1 mouse cellular context compared by ENCODE assay signal in the genomic region with DNA sequence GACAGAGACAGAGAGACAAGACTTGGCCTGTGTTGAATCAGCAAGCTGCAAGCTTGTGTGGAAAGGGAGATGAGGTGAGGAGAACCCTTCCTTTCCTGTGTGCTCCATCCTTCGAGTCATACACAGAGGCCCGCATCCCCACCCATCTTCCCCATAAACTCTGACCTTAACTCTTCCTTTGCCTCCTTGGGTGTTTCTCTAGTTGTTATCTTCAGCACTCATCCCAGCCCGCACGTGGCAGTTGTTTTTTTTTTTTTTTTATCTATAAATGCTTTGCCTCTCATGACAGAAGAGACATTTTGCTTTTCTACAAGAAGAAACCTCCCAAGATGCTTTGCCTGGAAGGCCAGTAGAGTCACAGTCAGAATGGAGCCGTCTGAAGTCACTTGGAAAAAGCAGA.
TF ChIP-seq lines count a peak whose summit lies in the region.

No protein-coding gene starts in this region.

TF ChIP-seq in MEL, 35 proteins besides CTCF, POLR2A, EP300 and RAD21 (continued from another document):
- TF ChIP-seq SIN3A (IDR thresholded peaks at IDR 0.05; ENCODE audit: low read length) (peak; percentile 61; the same call in 1 of the 2 replicates), ZNF384 (IDR thresholded peaks at IDR 0.05; ENCODE audit: low read depth, low read length) (peak; percentile 89), ZC3H11A (IDR thresholded peaks at IDR 0.05; ENCODE audit: low read depth, low read length) (no peak), SMC3 (IDR thresholded peaks at IDR 0.05; ENCODE audit: low read depth, low read length) (no peak), MYC (IDR thresholded peaks at IDR 0.05; ENCODE audit: low read depth, low read length) (peak; percentile 68; the same call in 1 of the 2 replicates), USF1 (IDR thresholded peaks at IDR 0.05; ENCODE audit: low read depth, low read length) (peak; percentile 34; the same call in 1 of the 2 replicates), CHD1 (IDR thresholded peaks at IDR 0.05; ENCODE audit: low read depth, low read length) (no peak), ELF1 (IDR thresholded peaks at IDR 0.05; ENCODE audit: low read depth, low read length) (no peak), MAZ (IDR thresholded peaks at IDR 0.05; ENCODE audit: low read depth, low read length) (no peak), POLR2AphosphoS5 (IDR thresholded peaks at IDR 0.05; ENCODE audit: borderline replicate concordance, low read depth, low read length) (no peak), MAX (IDR thresholded peaks at IDR 0.05; ENCODE audit: low read length) (peak; percentile 33; the same call in 1 of the 2 replicates), GATA1 (IDR thresholded peaks at IDR 0.05; ENCODE audit: low read depth, low read length) (peak; percentile 45; the same call in 1 of the 2 replicates), E2F4 (IDR thresholded peaks at IDR 0.05; ENCODE audit: borderline replicate concordance, low read depth, low read length) (no peak), BHLHE40 (IDR thresholded peaks at IDR 0.05; ENCODE audit: borderline replicate concordance, low read depth, low read length) (peak; percentile 90), POLR2AphosphoS2 (IDR thresholded peaks at IDR 0.05; ENCODE audit: low read length) (no peak), TBP (IDR thresholded peaks at IDR 0.05; ENCODE audit: low read depth, low read length) (no peak)
TF ChIP-seq in MEL: peak in this region for 9.
